ENCODE assay signal across 17 mouse cellular contexts in the genomic region with DNA sequence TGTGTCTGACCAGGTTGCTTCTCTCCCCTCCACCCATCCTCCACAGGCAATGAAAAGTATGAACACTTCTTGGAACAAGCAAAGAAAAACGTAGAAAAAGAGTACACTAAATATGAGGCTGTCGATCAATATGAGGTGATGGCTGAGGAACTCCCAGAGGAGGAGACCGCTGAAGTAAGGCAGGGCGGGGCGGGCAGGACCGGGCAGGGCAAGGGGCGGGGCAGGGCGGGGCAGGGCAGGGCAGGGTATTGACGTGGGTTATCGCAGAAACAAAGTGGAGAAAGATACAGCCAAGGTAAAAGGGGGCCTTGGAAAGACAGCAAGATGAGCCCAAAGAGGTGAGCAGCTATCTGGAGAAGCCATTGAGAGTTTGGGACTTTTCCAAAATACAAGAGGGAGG.
DNase-seq lines count a peak whose midpoint lies in the region; ATAC-seq and TF ChIP-seq lines count a peak whose summit lies in the region.
"Had no signal": no experiment of that assay in that cellular context is flagged by ENCODE, and none has a peak within 500 bp of the region (broad histone marks: within the 10 kb centered on the region; RNA-seq: fewer than 3 reads in every experiment).

No protein-coding gene starts in this region.

- no peak for TF ChIP-seq EP300 in CH12.LX (IDR thresholded peaks at IDR 0.05; ENCODE audit: low read length)

- ATAC-seq in hindbrain, embryonic 11.5 days (ENCODE audit: low FRiP score) = no peak
- ATAC-seq in liver, embryonic 12.5 days = peak; percentile 54; the same call in 1 of the 2 replicates
- ATAC-seq: forebrain, embryonic 15.5 days; inflammation-experienced regulatory T-cells, adult 6 months had no signal

- peaks cover 8% of the 10 kb centered on the region; the same call in 1 of the 2 replicates for H3K27me3 ChIP-seq in hindbrain, embryonic 10.5 days (ENCODE audit: insufficient read depth, poor library complexity, severe bottlenecking)
- H3K27me3 ChIP-seq in hindbrain, embryonic 11.5 days (ENCODE audit: control insufficient read depth, insufficient read depth, low read length) = no peaks in the 10 kb centered on the region; the same call in 1 of the 2 replicates
- H3K27me3 ChIP-seq in CH12.LX (replicated peaks) = no peaks in the 10 kb centered on the region
- 0 out of 2 replicates have a peak, but pooled peaks cover 13% of the 10 kb centered on the region for H3K27me3 ChIP-seq in embryonic facial prominence, embryonic 10.5 days (replicated peaks; ENCODE audit: low read depth, poor library complexity, severe bottlenecking)
- H3K27me3 ChIP-seq in liver, embryonic 12.5 days (replicated peaks) = peaks cover 3% of the 10 kb centered on the region; the same call in 1 of the 2 replicates
- H3K27me3 ChIP-seq: forebrain, embryonic 15.5 days had no signal

- no peak for DNase-seq in hindbrain, embryonic 10.5 days (ENCODE audit: low spot score)
- DNase-seq in hindbrain, embryonic 11.5 days (ENCODE audit: low spot score) = no peak
- DNase-seq in CH12.LX (ENCODE audit: extremely low read depth) = no peak
- no peak for DNase-seq in embryonic facial prominence, embryonic 10.5 days (ENCODE audit: low spot score)
- DNase-seq in lung, postnatal 36 days = no peak
- no peak for DNase-seq in gastrocnemius, postnatal 4 days (ENCODE audit: low spot score in 2 of 2)
- DNase-seq: adrenal gland, postnatal 25 days; cerebellum, adult 9-10 months; heart, adult 18-20 months; kidney, postnatal 25 days; lung, adult 2 months; thymus, postnatal 25 days had no signal

- in situ Hi-C loops in CH12.LX (cut with MboI; ENCODE audit: low pct_ligation_motif_present, low pct_unique_long_range_greater_than_20kb, low sequenced_read_pairs) = no loop called here

- TF ChIP-seq CTCF in CH12.LX (conservative IDR thresholded peaks at IDR 0.05 in 1 of 2, IDR thresholded peaks at IDR 0.05 in 1 of 2; ENCODE audit: low read depth in 2 of 2, low read length in 2 of 2) = no peak

- H3K9ac ChIP-seq in hindbrain, embryonic 11.5 days (ENCODE audit: low read depth, low read length) = no peak overlapping the region
- no peak overlapping the region for H3K9ac ChIP-seq in CH12.LX (ENCODE audit: insufficient read depth, low read depth)
- H3K9ac ChIP-seq in liver, embryonic 12.5 days = no peak overlapping the region
- H3K9ac ChIP-seq: forebrain, embryonic 15.5 days; neural tube, embryonic 13.5 days had no signal

- H3K36me3 ChIP-seq in hindbrain, embryonic 10.5 days = no peaks in the 10 kb centered on the region
- H3K36me3 ChIP-seq in hindbrain, embryonic 11.5 days (ENCODE audit: control insufficient read depth, insufficient read depth, low read length) = no peaks in the 10 kb centered on the region
- peaks cover 27 to 54% of the 10 kb centered on the region in 2 experiments for H3K36me3 ChIP-seq in CH12.LX (replicated peaks in 1 of 2; ENCODE audit: control insufficient read depth in 1 of 2, insufficient read depth in 1 of 2, low read length in 1 of 2)
- H3K36me3 ChIP-seq in embryonic facial prominence, embryonic 10.5 days (replicated peaks) = no peaks in the 10 kb centered on the region
- no peaks in the 10 kb centered on the region for H3K36me3 ChIP-seq in liver, embryonic 12.5 days
- H3K36me3 ChIP-seq: forebrain, embryonic 15.5 days; neural tube, embryonic 13.5 days had no signal

- no peak overlapping the region for H3K4me2 ChIP-seq in hindbrain, embryonic 11.5 days (replicated peaks; ENCODE audit: low read depth, low read length)
- peak overlapping the region; percentile 86 for H3K4me2 ChIP-seq in CH12.LX (ENCODE audit: insufficient read depth, low read depth, poor library complexity, severe bottlenecking)
- peak overlapping the region; percentile 38 for H3K4me2 ChIP-seq in liver, embryonic 12.5 days
- H3K4me2 ChIP-seq: forebrain, embryonic 15.5 days; neural tube, embryonic 13.5 days had no signal

- no peak for TF ChIP-seq RAD21 in CH12.LX (IDR thresholded peaks at IDR 0.05; ENCODE audit: low read depth, low read length)

- H3K79me2 ChIP-seq in CH12.LX (replicated peaks; ENCODE audit: control insufficient read depth, extremely low read depth, insufficient read depth, poor library complexity, severe bottlenecking) = no peaks in the 10 kb centered on the region

- dilution Hi-C loops in CH12.LX (cut with MboI; ENCODE audit: extremely low pct_ligation_motif_present, extremely low pct_unique_long_range_greater_than_20kb, low sequenced_read_pairs) = no loop called here

- no peak for TF ChIP-seq POLR2A in CH12.LX (IDR thresholded peaks at IDR 0.05; ENCODE audit: low read depth, low read length)

- no peak overlapping the region for H3K27ac ChIP-seq in hindbrain, embryonic 10.5 days
- H3K27ac ChIP-seq in hindbrain, embryonic 11.5 days (ENCODE audit: low read depth, low read length) = no peak overlapping the region
- H3K27ac ChIP-seq in CH12.LX (ENCODE audit: insufficient read depth, low read depth) = no peak overlapping the region
- no peak overlapping the region for H3K27ac ChIP-seq in embryonic facial prominence, embryonic 10.5 days (replicated peaks)
- H3K27ac ChIP-seq in liver, embryonic 12.5 days = no peak overlapping the region
- H3K27ac ChIP-seq: forebrain, embryonic 15.5 days; macrophage; neural tube, embryonic 13.5 days had no signal

- H3K9me3 ChIP-seq in hindbrain, embryonic 10.5 days = no peaks in the 10 kb centered on the region
- H3K9me3 ChIP-seq in hindbrain, embryonic 11.5 days (ENCODE audit: control insufficient read depth, low read length) = no peaks in the 10 kb centered on the region
- no peaks in the 10 kb centered on the region for H3K9me3 ChIP-seq in CH12.LX (replicated peaks; ENCODE audit: low read length)
- no peaks in the 10 kb centered on the region for H3K9me3 ChIP-seq in embryonic facial prominence, embryonic 10.5 days
- H3K9me3 ChIP-seq in liver, embryonic 12.5 days (replicated peaks) = no peaks in the 10 kb centered on the region
- H3K9me3 ChIP-seq: forebrain, embryonic 15.5 days; neural tube, embryonic 13.5 days had no signal

- peak overlapping the region; percentile 35 for H3K4me3 ChIP-seq in hindbrain, embryonic 10.5 days
- H3K4me3 ChIP-seq in hindbrain, embryonic 11.5 days (ENCODE audit: low read depth, low read length) = no peak overlapping the region
- peak overlapping the region; percentile 18 to 45 (median 24) for H3K4me3 ChIP-seq in CH12.LX (replicated peaks in 1 of 3; ENCODE audit: low read depth in 2 of 3, low read length in 2 of 3, poor library complexity in 1 of 3)
- peak overlapping the region; percentile 41 for H3K4me3 ChIP-seq in embryonic facial prominence, embryonic 10.5 days
- no peak overlapping the region for H3K4me3 ChIP-seq in liver, embryonic 12.5 days
- H3K4me3 ChIP-seq: forebrain, embryonic 15.5 days; neural tube, embryonic 13.5 days had no signal

- H3K4me1 ChIP-seq in hindbrain, embryonic 10.5 days (replicated peaks) = peaks cover 13% of the 10 kb centered on the region
- no peaks in the 10 kb centered on the region for H3K4me1 ChIP-seq in hindbrain, embryonic 11.5 days (replicated peaks; ENCODE audit: control insufficient read depth, insufficient read depth, low read length)
- peaks cover 14 to 38% of the 10 kb centered on the region in 2 experiments for H3K4me1 ChIP-seq in CH12.LX (ENCODE audit: control insufficient read depth in 1 of 2, insufficient read depth in 2 of 2)
- H3K4me1 ChIP-seq in embryonic facial prominence, embryonic 10.5 days = peaks cover 9% of the 10 kb centered on the region
- peaks cover 11% of the 10 kb centered on the region for H3K4me1 ChIP-seq in liver, embryonic 12.5 days
- H3K4me1 ChIP-seq: forebrain, embryonic 15.5 days; neural tube, embryonic 13.5 days had no signal

- 15% methylated on average over 10 of the region's 10 CpGs for WGBS in hindbrain, embryonic 10.5 days
- WGBS in hindbrain, embryonic 11.5 days = 20% methylated on average over 10 of the region's 10 CpGs
- 16% methylated on average over 10 of the region's 10 CpGs for WGBS in embryonic facial prominence, embryonic 10.5 days
- WGBS in liver, embryonic 12.5 days (ENCODE audit: insufficient replicate concordance) = 15% methylated on average over 10 of the region's 10 CpGs

TF ChIP-seq in CH12.LX, 34 proteins besides CTCF, POLR2A, EP300 and RAD21:
- TF ChIP-seq GABPA (IDR thresholded peaks at IDR 0.05; ENCODE audit: insufficient replicate concordance, low read depth, low read length) (no peak), NELFE (IDR thresholded peaks at IDR 0.05; ENCODE audit: low read depth, low read length) (no peak), ZNF384 (IDR thresholded peaks at IDR 0.05; ENCODE audit: low read depth, low read length) (no peak), TBP (conservative IDR thresholded peaks at IDR 0.05; ENCODE audit: low read depth, low read length) (no peak), RCOR1 (conservative IDR thresholded peaks at IDR 0.05; ENCODE audit: low read depth, low read length) (no peak), HCFC1 (IDR thresholded peaks at IDR 0.05; ENCODE audit: low read depth, low read length) (no peak), E2F4 (IDR thresholded peaks at IDR 0.05; ENCODE audit: insufficient replicate concordance, low read depth, low read length) (no peak), USF1 (IDR thresholded peaks at IDR 0.05; ENCODE audit: low read depth, low read length) (no peak), MXI1 (IDR thresholded peaks at IDR 0.05; ENCODE audit: low read depth, low read length) (no peak), ELF1 (IDR thresholded peaks at IDR 0.05; ENCODE audit: low read depth, low read length) (no peak), ETS1 (conservative IDR thresholded peaks at IDR 0.05; ENCODE audit: low read depth, low read length) (no peak), IRF4 (IDR thresholded peaks at IDR 0.05; ENCODE audit: low read depth, low read length) (no peak), JUND (conservative IDR thresholded peaks at IDR 0.05; ENCODE audit: low read depth, low read length) (no peak), UBTF (IDR thresholded peaks at IDR 0.05; ENCODE audit: low read depth, low read length) (no peak), KAT2A (IDR thresholded peaks at IDR 0.05; ENCODE audit: insufficient replicate concordance, low read length) (no peak), POLR2AphosphoS2 (IDR thresholded peaks at IDR 0.05; ENCODE audit: low read depth, low read length) (no peak)

Comparison
In these comparisons a context has a peak if more than half of its experiments do, and no peak if none do; other contexts are left out.
1. H3K4me3 ChIP-seq: peak in hindbrain, embryonic 10.5 days (single experiment), CH12.LX (3 of 3) and embryonic facial prominence, embryonic 10.5 days (single experiment); none in hindbrain, embryonic 11.5 days (single experiment) and liver, embryonic 12.5 days (single experiment).